Mouse (Mus musculus) forebrain, embryonic 14.5 days (tissue): ENCODE data around the gene Glg1. TPM values are rescaled to one million over a fixed set of nuclear protein-coding genes. Genes with fewer than 3 reads are reported as not detected.
"Not testable (repeated sequence)": the region's sequence is repeated elsewhere in the genome, so short reads cannot be mapped to it uniquely, and the experiment has no call there.

Source experiments
- ATAC-seq: fragments of 200-750 bp; cut with Nextera tagmentation; 2 replicates; pipeline ENCODE4 v1.8.0; 2017; ENCODE audit warnings: mild to moderate bottlenecking, moderate library complexity
- DNase-seq: peaks from one replicate; pipeline ENCODE4 v3.0.0-alpha.2; 2015; ENCODE audit warnings: low spot score
- H3K27ac ChIP-seq: fragments of 300-500 bp; sonication (generic); 2 replicates; pipeline ENCODE4 v1.5.1; 2014; ENCODE audit warnings: low read depth, mild to moderate bottlenecking, control low read depth, low read length, moderate library complexity
- H3K27me3 ChIP-seq: fragments of 300-500 bp; sonication (generic); replicated peaks from 2 replicates; pipeline ENCODE4 v1.6.1; 2014; ENCODE audit warnings: low read length, control low read depth, mixed read lengths; ENCODE audit not compliant: control insufficient read depth, insufficient read depth
- H3K36me3 ChIP-seq: fragments of 300-500 bp; sonication (generic); 2 replicates; pipeline ENCODE4 v1.6.1; 2014; ENCODE audit warnings: low read length, control low read depth; ENCODE audit not compliant: control insufficient read depth, insufficient read depth
- H3K4me1 ChIP-seq: fragments of 300-500 bp; sonication (generic); 2 replicates; pipeline ENCODE4 v1.6.1; 2014; ENCODE audit warnings: antibody characterized with exemption, low read length, control low read depth; ENCODE audit not compliant: control insufficient read depth, insufficient read depth
- H3K4me2 ChIP-seq: fragments of 300-500 bp; sonication (generic); 2 replicates; pipeline ENCODE4 v1.6.1; 2014; ENCODE audit warnings: mild to moderate bottlenecking, control low read depth, low read length
- H3K4me3 ChIP-seq: fragments of 300-500 bp; sonication (generic); 2 replicates; pipeline ENCODE4 v1.5.1; 2014; ENCODE audit warnings: low read depth, low read length, control low read depth
- H3K9ac ChIP-seq: fragments of 300-500 bp; sonication (generic); 2 replicates; pipeline ENCODE4 v1.6.1; 2014; ENCODE audit warnings: mild to moderate bottlenecking, low read length, control low read depth, moderate library complexity
- H3K9me3 ChIP-seq: fragments of 300-500 bp; sonication (generic); replicated peaks from 2 replicates; pipeline ENCODE4 v1.6.1; 2016; ENCODE audit warnings: low read length, control low read depth, mixed read lengths; ENCODE audit not compliant: control insufficient read depth
- WGBS: fragments of 180-500 bp; shearing (Covaris S2); extraction: QIAGEN DNeasy Blood & Tissue Kit; methylation state at CpG from one replicate; pipeline ENCODE4 v1.1.7; 2014; 5-methylcytosine and 5-hydroxymethylcytosine counted together
- microRNA-seq: library from miRNA; unstranded; fragments of <30 nt; microRNA quantifications from one replicate; pipeline ENCODE4, GENCODE M21; 2016
- polyA plus RNA-seq: library from polyadenylated mRNA; unstranded; fragments of >200 nt; fragmentation: Nextera tagmentation; extraction: Ambion mirVana; gene quantifications from 2 replicates; pipeline ENCODE4 v1.2.1, GENCODE M21; 2014

Gene Glg1
- polyA plus RNA-seq, 1 experiment from 2014 or later = 65.2 TPM

DNA sequence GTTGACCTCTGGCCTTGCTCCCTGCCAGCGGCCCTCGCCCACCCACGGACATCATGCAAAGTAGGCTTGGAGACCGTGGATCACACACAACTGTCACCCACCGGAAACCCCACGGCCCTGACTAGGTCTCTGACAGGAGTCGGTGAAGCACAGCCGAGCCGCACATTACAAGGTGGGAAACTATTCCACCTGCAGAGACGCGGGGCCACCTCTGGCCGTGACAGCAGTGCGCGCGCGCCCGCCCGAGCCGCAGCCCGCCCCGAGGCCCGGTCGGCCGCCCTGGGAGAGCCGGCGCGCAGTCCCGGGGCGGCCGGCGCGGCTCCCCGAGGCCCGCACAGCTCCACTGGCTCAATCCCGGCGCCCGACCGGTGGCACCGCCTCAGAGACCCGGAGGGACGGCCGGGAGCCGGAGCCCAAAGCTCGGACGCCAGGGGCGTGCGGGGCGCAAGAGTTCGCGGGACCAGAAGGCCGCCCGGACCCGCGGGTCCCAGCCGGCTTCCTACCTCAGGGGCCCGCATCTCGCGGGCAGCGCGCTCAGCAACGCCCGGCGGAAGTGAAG, 114.0 kb downstream of the Glg1 start:
- WGBS = under 1% methylated on average over 28 of the region's 63 CpGs
- H3K36me3 ChIP-seq, H3K27ac ChIP-seq, H3K4me1 ChIP-seq, H3K27me3 ChIP-seq, H3K9me3 ChIP-seq: not testable (repeated sequence)
- ATAC-seq = peak; percentile 72
- peak overlapping the region; percentile 59 for H3K4me3 ChIP-seq
- H3K4me2 ChIP-seq = peak overlapping the region; percentile 68
- DNase-seq = peak; percentile 1
- H3K9ac ChIP-seq = peak overlapping the region; percentile 64

DNA sequence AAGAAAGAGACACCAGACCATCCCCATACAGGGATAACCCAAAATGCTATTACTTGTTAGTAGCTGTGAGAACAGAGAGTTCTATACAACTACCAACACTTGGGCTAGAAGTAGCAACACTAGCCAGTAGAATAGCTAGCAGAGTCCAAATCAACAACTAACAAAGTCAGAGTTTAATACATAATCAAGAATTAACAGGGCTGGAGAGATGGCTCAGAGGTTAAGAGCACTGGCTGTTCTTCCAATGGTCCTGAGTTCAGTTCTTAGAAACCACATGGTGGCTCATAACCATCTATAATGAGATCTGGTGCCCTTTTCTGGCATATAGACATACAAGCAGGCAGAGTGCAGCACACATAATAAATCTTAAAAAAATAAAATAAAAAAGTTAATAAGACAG, 116.5 kb downstream of the Glg1 start:
- Histone ChIP-seq H3K27ac (no peak overlapping the region), H3K9ac (no peak overlapping the region), H3K27me3 (no peaks in the 10 kb centered on the region), H3K4me1 (peaks cover 3% of the 10 kb centered on the region; the same call in 1 of the 2 replicates), H3K4me3 (no peak overlapping the region), H3K36me3 (peaks cover 16% of the 10 kb centered on the region), H3K4me2 (no peak overlapping the region), H3K9me3 (no peaks in the 10 kb centered on the region)
- ATAC-seq (no peak), DNase-seq (no peak)

DNA sequence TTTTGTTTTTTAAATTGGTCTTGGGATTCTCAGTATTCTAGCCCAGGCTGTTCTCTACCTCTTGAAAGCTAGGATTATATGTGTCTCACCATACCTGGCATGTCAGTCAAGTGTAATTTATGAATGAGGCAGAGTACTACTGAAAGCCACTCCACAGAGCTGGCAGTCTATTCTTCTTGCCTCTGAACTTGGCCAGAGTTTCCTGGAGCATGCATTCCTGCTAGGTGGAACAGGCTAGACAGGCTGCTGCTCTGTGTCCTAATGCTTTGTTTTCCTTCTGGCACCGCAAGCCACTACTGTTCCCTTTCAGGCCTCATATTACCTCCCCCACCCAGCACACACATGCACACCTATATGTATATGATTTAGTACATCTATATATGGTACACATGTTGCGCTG, 128.3 kb downstream of the Glg1 start:
- ATAC-seq = no peak
- peaks cover 83% of the 10 kb centered on the region for H3K36me3 ChIP-seq
- WGBS = 89% methylated on average over 2 of the region's 2 CpGs

DNA sequence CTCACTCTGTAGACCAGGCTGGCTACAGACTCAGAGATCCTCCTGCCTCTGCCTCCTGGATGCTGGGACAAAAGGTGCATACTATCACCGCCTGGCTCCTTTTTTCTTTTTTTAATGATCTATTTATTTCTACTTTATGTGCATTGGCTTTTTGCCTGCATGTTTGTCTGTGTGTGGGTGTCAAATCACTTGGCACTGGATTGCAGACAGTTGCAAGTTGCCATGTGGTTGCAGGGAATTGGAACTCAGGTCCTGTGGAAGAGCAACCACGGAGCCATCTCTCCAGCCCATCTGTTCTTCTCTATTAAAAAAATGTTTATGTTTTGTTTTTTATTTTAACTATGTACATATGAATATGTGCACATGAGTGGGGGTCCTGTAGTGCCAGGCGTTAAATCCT, 139.5 kb downstream of the Glg1 start:
- H3K4me1 ChIP-seq = no peaks in the 10 kb centered on the region
- ATAC-seq (no peak), DNase-seq (peak; percentile 67)
- no peak overlapping the region for H3K27ac ChIP-seq
- peaks cover 78% of the 10 kb centered on the region for H3K36me3 ChIP-seq
- H3K4me2 ChIP-seq = no peak overlapping the region
- no peak overlapping the region for H3K4me3 ChIP-seq
- H3K9me3 ChIP-seq = no peaks in the 10 kb centered on the region
- no peaks in the 10 kb centered on the region for H3K27me3 ChIP-seq
- 82% methylated on average over 3 of the region's 3 CpGs for WGBS
- no peak overlapping the region for H3K9ac ChIP-seq

More for the DNA sequence above, 128.3 kb downstream of the Glg1 start:
- no peak overlapping the region for H3K27ac ChIP-seq
- no peak for DNase-seq
- no peaks in the 10 kb centered on the region for H3K9me3 ChIP-seq
- no peaks in the 10 kb centered on the region for H3K4me1 ChIP-seq
- H3K4me2 ChIP-seq = no peak overlapping the region
- H3K4me3 ChIP-seq = no peak overlapping the region
- no peak overlapping the region for H3K9ac ChIP-seq
- H3K27me3 ChIP-seq = no peaks in the 10 kb centered on the region

DNA sequence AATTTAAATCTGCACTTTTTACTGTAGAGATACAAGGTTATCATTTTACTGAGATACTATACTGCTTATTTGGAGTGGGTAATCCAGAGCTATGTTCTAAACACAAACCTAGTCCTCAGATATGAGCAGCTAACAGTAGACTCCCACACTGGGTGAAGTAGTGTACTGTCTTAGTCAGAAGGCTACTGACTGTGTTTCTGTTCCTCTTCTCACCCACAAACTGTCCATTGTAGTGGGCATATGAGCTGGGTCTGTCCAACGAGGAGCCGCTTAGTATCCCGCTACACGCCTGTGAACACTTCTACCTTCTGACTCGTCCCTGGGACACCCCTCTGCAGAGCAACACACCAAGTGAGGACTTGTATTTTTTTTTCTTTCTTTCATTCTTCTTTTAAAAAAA, 144.1 kb downstream of the Glg1 start:
- WGBS = 93% methylated on average over 5 of the region's 5 CpGs
- peaks cover 67% of the 10 kb centered on the region for H3K36me3 ChIP-seq
- ATAC-seq = no peak

More for the DNA sequence above, 144.1 kb downstream of the Glg1 start:
- Histone ChIP-seq H3K27ac (no peak overlapping the region), H3K4me1 (no peaks in the 10 kb centered on the region), H3K4me3 (no peak overlapping the region), H3K4me2 (no peak overlapping the region), H3K9me3 (no peaks in the 10 kb centered on the region), H3K9ac (no peak overlapping the region), H3K27me3 (no peaks in the 10 kb centered on the region)
- no peak for DNase-seq

Small RNA genes lying within 50 kb of the gene (microRNA-seq; reads per million reads assigned to microRNA genes)
- gene Gm23193 = not detected

Other genes starting within 250 kb of the Glg1 start
- 7.0 and 7.2 TPM in 2 replicates for gene Ddx19b, start 227.5 kb downstream of the Glg1 start, polyA plus RNA-seq
- 61.8 and 64.7 TPM in 2 replicates for gene Aars, start 226.1 kb downstream of the Glg1 start, polyA plus RNA-seq
- not detected in 2 replicates for gene Exosc6, start 202.9 kb downstream of the Glg1 start, polyA plus RNA-seq
- gene Clec18a, start 166.8 kb downstream of the Glg1 start, polyA plus RNA-seq = 0.42 and 0.61 TPM in 2 replicates
- 6.7 and 7.7 TPM in 2 replicates for gene Pdpr, start 164.6 kb downstream of the Glg1 start, polyA plus RNA-seq
- gene Rfwd3, start 41.0 kb upstream of the Glg1 start, polyA plus RNA-seq = 34.4 and 35.3 TPM in 2 replicates
- gene Mlkl, start 79.0 kb upstream of the Glg1 start, polyA plus RNA-seq = 0.47 and 0.78 TPM in 2 replicates
- 0.23 TPM in 1 of 2 replicates, not detected in the other for gene Fa2h, start 134.6 kb upstream of the Glg1 start, polyA plus RNA-seq